ENCODE assay signal across 19 mouse cellular contexts in the genomic region with DNA sequence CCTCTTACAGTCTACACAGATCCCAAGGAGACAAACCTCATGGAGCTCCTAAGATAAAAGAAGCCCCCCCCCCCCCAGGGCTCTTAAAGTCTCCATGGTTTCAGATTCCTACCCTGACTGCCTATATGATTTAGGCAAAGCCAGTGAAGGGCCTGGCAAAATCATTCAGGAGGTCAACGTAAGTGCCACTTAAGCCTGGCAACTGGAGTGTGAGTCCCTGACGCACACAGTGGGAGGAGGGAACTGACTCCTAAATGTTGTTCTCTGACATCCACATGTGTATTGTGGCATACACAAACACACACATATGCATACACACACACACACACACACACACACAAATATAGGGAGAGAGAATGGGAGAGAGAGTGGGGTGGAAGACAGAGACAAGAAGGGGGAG. TPM values are rescaled to one million over a fixed set of nuclear protein-coding genes. Genes with fewer than 3 reads are reported as not detected.
DNase-seq lines count a peak whose midpoint lies in the region; ATAC-seq and TF ChIP-seq lines count a peak whose summit lies in the region.
"Had no signal": no experiment of that assay in that cellular context is flagged by ENCODE, and none has a peak within 500 bp of the region (broad histone marks: within the 10 kb centered on the region; RNA-seq: fewer than 3 reads in every experiment).

No protein-coding gene starts in this region.

- H3K36me3 ChIP-seq in lung, embryonic 15.5 days: 0 out of 2 replicates have a peak, but pooled peaks cover 5% of the 10 kb centered on the region
- no peaks in the 10 kb centered on the region for H3K36me3 ChIP-seq in lung, postnatal 0 days (ENCODE audit: insufficient read depth, low read length)
- no peaks in the 10 kb centered on the region for H3K36me3 ChIP-seq in forebrain, embryonic 13.5 days (ENCODE audit: poor library complexity, severe bottlenecking)
- H3K36me3 ChIP-seq: forebrain, embryonic 10.5 days; forebrain, embryonic 12.5 days; forebrain, embryonic 15.5 days had no signal

- no peak overlapping the region for H3K4me3 ChIP-seq in lung, embryonic 15.5 days
- no peak overlapping the region for H3K4me3 ChIP-seq in lung, adult 2 months (replicated peaks; ENCODE audit: extremely low read depth, low read depth, low read length)
- no peak overlapping the region for H3K4me3 ChIP-seq in lung, postnatal 0 days (ENCODE audit: low read depth, low read length)
- no peak overlapping the region for H3K4me3 ChIP-seq in forebrain, embryonic 13.5 days
- H3K4me3 ChIP-seq: embryonic facial prominence, embryonic 13.5 days; embryonic facial prominence, embryonic 15.5 days; erythroblast, embryonic 14.5 days; forebrain, embryonic 10.5 days; forebrain, embryonic 12.5 days; forebrain, embryonic 15.5 days had no signal

- peak overlapping the region; percentile 56 for H3K27ac ChIP-seq in lung, embryonic 15.5 days
- peak overlapping the region; percentile 66 for H3K27ac ChIP-seq in lung, postnatal 0 days (ENCODE audit: low read length)
- H3K27ac ChIP-seq in forebrain, embryonic 13.5 days: no peak overlapping the region
- H3K27ac ChIP-seq: embryonic facial prominence, embryonic 13.5 days; embryonic facial prominence, embryonic 15.5 days; forebrain, embryonic 10.5 days; forebrain, embryonic 12.5 days; forebrain, embryonic 15.5 days had no signal

- H3K27me3 ChIP-seq in lung, embryonic 15.5 days: no peaks in the 10 kb centered on the region
- no peaks in the 10 kb centered on the region for H3K27me3 ChIP-seq in lung, postnatal 0 days (replicated peaks; ENCODE audit: insufficient read depth, low read length)
- H3K27me3 ChIP-seq in forebrain, embryonic 13.5 days: no peaks in the 10 kb centered on the region
- H3K27me3 ChIP-seq: embryonic facial prominence, embryonic 13.5 days; embryonic facial prominence, embryonic 15.5 days; forebrain, embryonic 12.5 days; forebrain, embryonic 15.5 days had no signal

- peaks cover 34% of the 10 kb centered on the region for H3K4me1 ChIP-seq in lung, embryonic 15.5 days
- peaks cover 5% of the 10 kb centered on the region for H3K4me1 ChIP-seq in lung, adult 2 months (ENCODE audit: control insufficient read depth, insufficient read depth, low read length)
- peaks cover 3% of the 10 kb centered on the region; the same call in 1 of the 2 replicates for H3K4me1 ChIP-seq in lung, postnatal 0 days (ENCODE audit: insufficient read depth, low read depth, low read length)
- H3K4me1 ChIP-seq in forebrain, embryonic 13.5 days: no peaks in the 10 kb centered on the region
- H3K4me1 ChIP-seq: embryonic facial prominence, embryonic 15.5 days; forebrain, embryonic 10.5 days; forebrain, embryonic 12.5 days; forebrain, embryonic 15.5 days had no signal

- TF ChIP-seq POLR2A in lung, adult 2 months (IDR thresholded peaks at IDR 0.05; ENCODE audit: borderline replicate concordance, extremely low read depth, low read depth, low read length): no peak

- no peaks in the 10 kb centered on the region for H3K9me3 ChIP-seq in lung, embryonic 15.5 days
- H3K9me3 ChIP-seq in lung, postnatal 0 days (ENCODE audit: low read length): no peaks in the 10 kb centered on the region
- H3K9me3 ChIP-seq in forebrain, embryonic 13.5 days (replicated peaks): no peaks in the 10 kb centered on the region
- H3K9me3 ChIP-seq: embryonic facial prominence, embryonic 13.5 days; embryonic facial prominence, embryonic 15.5 days; forebrain, embryonic 10.5 days; forebrain, embryonic 12.5 days; forebrain, embryonic 15.5 days had no signal

- H3K4me2 ChIP-seq in lung, embryonic 15.5 days: no peak overlapping the region
- H3K4me2 ChIP-seq in lung, postnatal 0 days (replicated peaks; ENCODE audit: low read depth, low read length): no peak overlapping the region
- H3K4me2 ChIP-seq in forebrain, embryonic 13.5 days: no peak overlapping the region
- H3K4me2 ChIP-seq: embryonic facial prominence, embryonic 13.5 days; embryonic facial prominence, embryonic 15.5 days; forebrain, embryonic 12.5 days; forebrain, embryonic 15.5 days had no signal

- WGBS in lung, embryonic 15.5 days: 71% methylated on average over 2 of the region's 2 CpGs
- 58% methylated on average over 2 of the region's 2 CpGs for WGBS in lung, adult 2 months
- WGBS in lung, postnatal 0 days: 55% methylated on average over 2 of the region's 2 CpGs
- 71% methylated on average over 2 of the region's 2 CpGs for WGBS in forebrain, embryonic 13.5 days

- TF ChIP-seq CTCF in lung, adult 2 months (IDR thresholded peaks at IDR 0.05; ENCODE audit: insufficient read depth, low read length): no peak
- TF ChIP-seq CTCF in lung, postnatal 0 days (IDR thresholded peaks at IDR 0.05): no peak

- no peak overlapping the region for H3K9ac ChIP-seq in lung, embryonic 15.5 days
- H3K9ac ChIP-seq in lung, postnatal 0 days (replicated peaks; ENCODE audit: low read depth): no peak overlapping the region
- no peak overlapping the region for H3K9ac ChIP-seq in forebrain, embryonic 13.5 days
- H3K9ac ChIP-seq: embryonic facial prominence, embryonic 13.5 days; embryonic facial prominence, embryonic 15.5 days; forebrain, embryonic 12.5 days; forebrain, embryonic 15.5 days had no signal

- no peak for DNase-seq in lung, adult 2 months
- peak; percentile 75 for DNase-seq in lung, postnatal 0 days (ENCODE audit: low spot score)
- DNase-seq in lung, postnatal 10 days: no peak
- peak; percentile 66 for DNase-seq in lung, postnatal 36 days
- DNase-seq: adrenal gland, adult 2 months; adrenal gland, postnatal 10 days; adrenal gland, postnatal 25 days; cerebellum, adult 8-10 months; cerebellum, postnatal 14 days; cerebellum, postnatal 36 days; embryo, embryonic 11 days had no signal

- ATAC-seq in lung, embryonic 15.5 days (ENCODE audit: borderline replicate concordance, extremely low read depth, low FRiP score, low TSS enrichment): no peak
- peak; percentile 77 for ATAC-seq in lung, postnatal 0 days
- no peak for ATAC-seq in forebrain, embryonic 13.5 days
- ATAC-seq: forebrain, embryonic 15.5 days had no signal

- TF ChIP-seq EP300 in lung, postnatal 0 days (IDR thresholded peaks at IDR 0.05): no peak

RNA-seq across cellular contexts. Expression of a gene that starts 12.7 kb away (rescaled TPM):
- polyA plus RNA-seq in lung, embryonic 15.5 days (2015; fragmentation: Nextera tagmentation; extraction: Ambion mirVana): 14.0 and 15.8 TPM in 2 replicates
- polyA plus RNA-seq in lung, adult 2 months (2012; rRNA removed): 6.0 and 8.7 TPM in 2 replicates
- polyA plus RNA-seq in lung, postnatal 0 days (2015; fragmentation: Nextera tagmentation; extraction: Ambion mirVana): 4.6 and 6.6 TPM in 2 replicates
- 1.2 TPM in 2 replicates for polyA plus RNA-seq in forebrain, embryonic 13.5 days (2015; fragmentation: Nextera tagmentation; extraction: Ambion mirVana)
- polyA plus RNA-seq: erythroblast, embryonic 14.5 days had no signal

Comparison
In these comparisons a context has a peak if more than half of its experiments do, and no peak if none do; other contexts are left out.
1. DNase-seq: peak in lung, postnatal 0 days (single experiment) and lung, postnatal 36 days (single experiment); none in lung, adult 2 months (single experiment) and lung, postnatal 10 days (single experiment).